Mouse (Mus musculus): ENCODE measurements around the gene Dio3. TPM values are rescaled to one million over a fixed set of nuclear protein-coding genes. Genes with fewer than 3 reads are reported as not detected.

The Dio3 gene
- total RNA-seq (2022) = under 1 TPM in 2 of 4 experiments, not detected in 2; 0.24 to 0.36 TPM

DNA sequence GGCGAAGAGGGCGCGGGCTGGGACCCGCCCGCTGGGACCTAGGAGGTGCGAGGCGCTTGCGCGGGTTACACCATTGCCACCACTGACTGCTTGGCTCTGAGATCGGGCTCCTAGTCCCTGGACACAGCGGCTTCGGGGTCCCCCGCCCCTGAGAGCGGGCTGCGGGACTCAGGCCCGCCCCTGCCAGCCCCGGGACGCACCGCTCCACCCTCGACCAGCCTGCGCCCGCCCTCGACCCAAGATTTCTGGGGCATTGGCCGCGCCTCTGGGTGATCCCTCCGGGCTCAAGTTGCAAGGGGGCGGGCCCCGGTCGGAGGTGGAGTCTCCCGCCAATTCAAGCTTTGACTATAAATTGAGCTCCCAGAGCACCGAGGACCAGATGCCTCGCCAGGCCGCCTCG is at the start of gene Dio3:
Gene Dio3 (plus strand): TSS at position 216 of the 400 bp plus-strand sequence.
- no peak for DNase-seq (ENCODE audit: low spot score in 2 of 2)

DNA sequence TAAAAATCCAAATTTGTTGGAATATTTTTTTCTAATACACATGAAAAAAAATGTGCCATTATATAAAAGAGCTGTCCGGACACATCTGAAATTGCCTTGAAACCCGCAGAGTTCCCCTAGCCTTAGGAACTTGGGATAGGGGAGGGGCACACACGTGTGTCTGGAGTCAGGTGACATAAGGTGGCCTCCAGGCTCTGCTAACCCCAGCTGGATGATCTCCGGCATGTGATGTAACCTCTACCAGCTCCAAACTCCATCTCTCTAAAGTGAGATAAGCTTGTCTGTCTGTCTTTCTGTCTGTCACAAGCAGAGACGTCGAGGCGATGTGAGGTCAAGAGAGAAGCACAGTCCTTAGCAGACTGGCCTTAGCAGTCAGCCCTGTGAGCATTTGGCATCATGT is 48.6 kb upstream of the Dio3 start:
- DNase-seq (ENCODE audit: low spot score in 2 of 2) = no peak

DNA sequence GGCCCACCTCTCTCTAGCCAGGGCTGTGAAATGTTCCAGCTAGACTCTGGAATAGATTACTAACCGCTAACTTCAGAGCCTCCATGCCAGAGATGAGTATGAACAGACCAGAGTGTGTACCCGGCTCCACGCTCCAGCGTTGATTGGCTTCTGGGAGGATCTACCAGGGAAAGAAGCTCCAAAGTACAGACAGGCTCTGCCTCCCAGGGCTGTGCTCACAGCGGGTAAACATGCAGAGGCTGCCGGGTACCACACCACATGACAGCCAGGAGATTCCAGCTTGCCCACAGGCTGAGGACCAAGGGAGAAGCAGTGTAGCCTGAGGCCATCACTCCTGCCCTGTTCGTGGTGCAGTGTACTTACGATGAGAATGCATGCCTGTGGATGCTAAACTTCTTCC is 48.1 kb upstream of the Dio3 start:
- no peak for DNase-seq (ENCODE audit: low spot score in 2 of 2)

DNA sequence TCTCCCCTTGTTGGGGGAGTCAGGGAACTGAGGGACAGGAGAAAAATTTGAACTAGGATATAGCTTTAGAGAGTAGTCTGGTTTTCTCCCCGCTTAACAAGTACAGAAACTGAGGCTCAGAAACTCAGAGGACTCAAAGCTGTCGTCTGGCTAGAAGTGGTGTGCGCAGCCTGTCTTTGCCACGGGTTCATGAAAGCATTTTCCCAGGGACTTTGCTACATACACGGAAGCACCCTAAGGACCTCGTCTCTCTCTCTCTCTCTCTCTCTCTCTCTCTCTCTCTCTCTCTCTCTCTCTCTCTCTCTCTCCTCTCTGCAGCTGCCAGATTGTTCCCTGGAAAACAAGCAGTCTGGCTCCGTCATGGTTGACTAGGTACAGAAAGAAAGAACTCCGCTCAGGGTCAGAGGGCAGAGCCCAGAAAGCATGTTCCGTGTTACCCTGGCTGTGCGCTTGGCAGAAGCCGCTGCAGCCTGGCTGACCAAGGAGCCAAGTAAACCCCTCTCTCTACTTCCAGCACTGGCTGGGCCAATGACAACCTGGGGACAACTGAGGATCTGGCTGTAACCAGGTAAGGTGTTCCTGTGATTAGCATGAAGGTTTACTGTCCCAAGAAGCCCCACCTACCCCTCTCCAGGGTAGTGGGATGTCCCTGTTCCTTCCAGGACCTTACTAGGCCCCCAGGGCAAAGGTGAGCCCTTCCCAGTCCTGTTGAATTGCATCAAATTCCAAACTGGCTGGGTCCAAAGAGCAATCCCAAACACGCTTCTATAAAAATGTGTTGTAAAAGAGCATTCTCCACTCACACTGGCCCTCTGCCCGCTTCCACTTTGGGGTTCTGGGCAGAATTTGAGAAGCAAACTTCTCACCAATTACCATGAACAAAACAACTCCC is 46.9 kb upstream of the Dio3 start:
- DNase-seq (ENCODE audit: low spot score in 2 of 2) = no peak

DNA sequence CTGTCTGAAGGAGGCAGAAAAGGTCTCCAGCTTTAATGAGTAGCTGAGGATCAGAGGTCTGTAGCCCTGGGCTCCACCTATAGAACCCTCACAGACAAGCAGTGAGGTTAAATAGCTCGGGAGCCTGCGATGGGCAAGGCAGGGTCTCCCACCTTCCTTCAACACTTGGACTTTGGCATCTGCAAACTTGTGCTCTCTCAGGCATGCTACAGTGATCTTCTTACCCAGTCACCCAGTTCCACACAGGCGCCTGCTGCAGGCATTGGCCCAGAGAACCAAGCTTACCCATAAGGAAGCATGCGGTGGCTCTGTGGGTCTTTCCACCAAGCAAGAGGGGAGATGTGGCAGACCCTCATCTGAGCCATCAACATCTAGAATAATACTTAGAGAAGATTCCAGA is 43.0 kb upstream of the Dio3 start:
- DNase-seq (ENCODE audit: low spot score in 2 of 2) = no peak

DNA sequence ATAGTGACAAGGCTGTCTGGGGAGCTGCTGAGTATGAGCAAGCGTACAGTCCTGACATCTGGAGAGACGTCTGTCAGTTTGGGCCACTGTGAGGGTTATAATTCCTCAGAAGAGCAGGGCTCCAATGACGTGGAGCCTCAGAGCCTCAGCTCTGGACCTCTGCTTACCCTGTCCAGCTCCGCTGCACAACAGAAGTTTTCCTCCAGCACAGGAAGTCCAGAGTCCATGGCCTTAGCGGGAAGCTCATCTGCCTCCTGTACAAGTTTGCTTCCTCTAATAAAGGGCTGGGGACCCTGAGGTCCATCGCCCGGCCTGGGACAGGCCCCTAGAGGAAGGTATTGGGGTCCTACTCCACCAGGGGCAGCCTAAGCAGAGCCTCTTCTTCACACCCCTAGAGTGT is 41.8 kb upstream of the Dio3 start:
- no peak for DNase-seq (ENCODE audit: low spot score in 2 of 2)

DNA sequence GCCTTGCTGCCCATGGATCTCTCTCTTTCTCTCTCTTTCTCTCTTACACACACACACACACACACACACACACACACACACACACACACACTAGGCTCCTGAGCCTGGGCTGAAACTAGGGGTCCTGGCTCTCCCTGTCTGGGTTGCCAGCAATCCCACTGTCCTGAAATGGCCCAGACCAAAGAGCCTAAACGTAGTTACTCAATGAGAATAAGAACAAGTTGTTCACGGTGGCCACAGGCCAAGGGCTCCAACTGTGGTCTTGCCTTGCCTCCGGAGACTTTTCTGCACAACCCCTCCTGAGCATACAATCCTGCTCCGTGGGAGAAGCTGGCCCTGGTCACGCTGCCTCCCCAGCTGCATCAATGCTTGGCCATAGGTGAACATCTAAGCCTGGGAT is 39.5 kb upstream of the Dio3 start:
- no peak for DNase-seq (ENCODE audit: low spot score in 2 of 2)

DNA sequence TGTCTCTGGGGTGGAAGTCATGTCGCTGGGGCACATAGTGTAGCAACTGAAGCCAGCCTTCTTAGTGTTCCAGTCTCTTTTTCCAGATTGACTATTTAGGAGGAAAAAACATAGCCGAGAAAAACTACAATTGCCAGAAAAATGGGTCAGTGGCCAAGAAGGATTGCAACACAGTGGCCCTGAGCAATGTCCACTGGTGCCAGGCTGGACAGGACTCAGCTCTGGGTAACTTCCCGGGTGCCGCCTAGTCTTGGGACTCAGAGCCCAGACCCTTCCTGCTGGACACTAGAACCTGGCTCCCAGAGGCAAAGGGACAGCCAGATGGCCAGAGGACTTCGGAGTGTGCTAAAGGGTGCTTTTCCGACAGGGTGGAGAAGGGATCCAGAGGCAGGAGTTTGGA is 34.3 kb upstream of the Dio3 start:
- peak in 1 of 2 experiments; percentile 21 for DNase-seq (ENCODE audit: low spot score in 2 of 2)

DNA sequence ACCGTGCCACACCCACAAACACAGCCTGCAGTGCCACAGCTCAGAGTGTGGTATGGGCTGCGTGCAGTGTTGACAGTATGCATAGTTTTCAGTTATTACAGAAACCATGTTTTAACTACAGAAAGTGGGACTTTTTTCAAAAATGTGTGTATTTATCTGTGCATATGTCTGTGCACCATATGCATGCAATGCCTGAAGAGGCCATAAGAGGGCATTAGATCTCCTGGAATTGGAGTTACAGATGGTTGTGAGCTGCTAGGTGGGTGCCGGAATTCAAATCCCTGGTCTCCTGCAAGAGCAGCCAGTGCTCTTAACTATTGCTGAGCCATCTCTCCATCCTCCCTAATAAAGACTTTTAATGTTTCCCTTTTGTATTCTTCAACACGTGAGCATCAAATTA is 33.4 kb upstream of the Dio3 start:
- no peak for DNase-seq (ENCODE audit: low spot score in 2 of 2)

DNA sequence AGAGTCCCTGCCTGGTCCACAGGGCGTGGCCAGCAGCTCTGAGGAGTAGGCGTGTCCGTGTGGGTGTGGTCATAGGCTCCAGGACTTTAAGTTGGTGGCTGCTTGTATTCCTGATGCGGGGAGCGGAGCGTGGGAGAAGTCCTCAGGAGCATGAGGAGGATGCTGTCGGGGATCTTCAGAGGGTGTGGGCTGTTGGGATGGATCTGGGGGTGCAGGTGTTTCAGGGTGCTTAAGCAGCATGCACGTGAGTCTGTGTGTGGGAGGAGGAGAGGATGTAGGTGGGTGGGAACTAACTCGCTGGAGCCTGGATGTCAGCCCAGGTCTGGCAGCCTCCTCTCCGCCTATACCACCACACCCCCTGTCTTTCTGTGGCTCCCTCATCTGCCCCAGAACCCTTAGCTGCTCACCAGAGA is 26.7 kb upstream of the Dio3 start:
- no peak for DNase-seq (ENCODE audit: low spot score in 2 of 2)

DNA sequence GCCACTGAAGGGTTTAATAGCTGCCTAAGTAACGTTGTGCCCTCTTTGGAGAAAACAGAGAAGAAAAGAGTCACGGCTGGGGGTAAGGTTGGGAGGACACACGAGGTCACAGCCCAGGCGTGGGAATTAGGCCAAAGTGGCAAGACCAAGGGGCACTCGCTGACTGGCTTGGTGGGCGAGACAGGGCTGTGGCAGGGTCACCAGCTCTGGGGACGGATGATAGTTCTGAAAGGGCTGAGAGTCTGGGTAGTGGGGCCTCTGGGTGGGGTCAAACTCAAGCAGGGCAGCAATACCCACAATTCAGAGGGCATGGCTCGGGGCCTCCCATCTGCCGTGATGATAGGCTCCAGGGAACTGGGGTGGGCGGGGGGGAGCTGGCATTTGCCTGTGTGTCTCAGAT is 23.1 kb upstream of the Dio3 start:
- DNase-seq (ENCODE audit: low spot score in 2 of 2) = no peak

DNA sequence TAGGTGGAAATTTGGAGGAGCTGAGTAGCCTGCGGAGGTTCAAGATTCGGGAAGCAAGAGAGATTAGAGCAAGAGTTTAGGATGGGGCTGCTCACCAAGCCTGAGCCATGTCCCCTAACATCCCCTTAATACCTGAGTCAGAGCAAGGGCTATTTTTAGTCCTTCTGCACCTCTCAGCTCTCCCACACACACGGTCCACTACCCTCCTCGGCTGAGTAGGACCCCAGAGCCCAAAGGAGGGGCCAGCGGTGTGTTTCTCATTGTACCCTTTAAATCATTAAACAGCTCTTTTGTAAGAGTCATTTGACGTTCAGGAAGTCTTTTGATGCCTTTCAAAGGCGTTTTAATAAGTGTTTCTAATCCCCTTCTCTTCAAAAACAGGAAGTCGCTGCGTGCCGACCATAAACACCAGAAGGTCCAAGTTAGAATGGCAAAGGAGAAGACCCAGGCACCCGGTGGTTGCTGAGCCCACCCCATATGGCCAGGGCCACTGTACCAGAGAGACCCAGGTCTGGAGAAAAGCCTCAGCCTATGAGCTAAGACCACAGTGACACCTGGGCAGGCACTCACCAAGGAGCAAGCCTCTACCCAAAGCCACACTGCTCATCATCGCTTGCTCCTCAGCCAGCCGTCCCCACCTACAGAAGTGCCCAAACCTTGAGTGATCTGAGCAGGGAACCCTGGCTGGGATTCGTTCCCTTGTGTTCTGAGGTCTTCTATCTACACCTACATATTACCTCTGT is 22.2 kb upstream of the Dio3 start:
- no peak for DNase-seq (ENCODE audit: low spot score in 2 of 2)

DNA sequence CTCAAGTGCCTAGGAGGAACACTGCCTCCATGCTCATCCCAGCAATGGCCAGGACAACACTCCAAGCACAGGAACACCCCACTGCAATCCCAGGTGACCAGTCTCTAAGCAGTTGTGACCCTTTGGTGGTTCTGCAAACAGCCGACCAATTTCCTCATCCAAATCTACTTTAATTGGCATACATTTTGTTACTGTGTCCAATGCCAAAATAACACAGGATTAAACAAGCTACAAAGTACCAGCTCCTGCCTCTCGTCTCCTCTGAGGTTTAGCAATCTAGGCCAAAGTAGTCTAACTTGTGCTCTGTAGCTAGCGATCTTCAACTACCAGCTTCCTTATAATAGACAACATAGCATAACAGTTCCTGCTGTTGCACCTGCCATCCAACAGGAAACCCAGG is 10.6 kb upstream of the Dio3 start:
- no peak for DNase-seq (ENCODE audit: low spot score in 2 of 2)

DNA sequence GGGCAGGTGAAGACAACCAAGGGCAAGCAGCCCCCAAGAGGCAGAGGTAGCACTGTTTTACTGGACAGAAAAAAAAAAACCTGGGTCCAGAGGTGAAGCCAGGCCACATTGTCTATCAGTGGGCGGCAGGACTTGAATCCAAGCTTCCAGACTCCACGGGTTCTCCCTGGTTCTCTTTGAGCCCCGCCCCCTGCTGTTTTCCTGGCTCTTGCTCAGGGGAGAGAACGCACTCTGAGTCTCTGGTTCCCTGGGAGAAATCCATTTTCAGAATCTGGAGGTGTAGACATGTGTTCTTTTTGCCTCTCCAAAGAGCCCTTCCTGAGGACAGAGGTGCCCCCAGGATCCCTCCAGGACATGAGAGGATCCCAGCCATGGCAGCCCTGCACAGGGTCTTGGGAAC is 9.2 kb upstream of the Dio3 start:
- DNase-seq (ENCODE audit: low spot score in 2 of 2) = no peak

DNA sequence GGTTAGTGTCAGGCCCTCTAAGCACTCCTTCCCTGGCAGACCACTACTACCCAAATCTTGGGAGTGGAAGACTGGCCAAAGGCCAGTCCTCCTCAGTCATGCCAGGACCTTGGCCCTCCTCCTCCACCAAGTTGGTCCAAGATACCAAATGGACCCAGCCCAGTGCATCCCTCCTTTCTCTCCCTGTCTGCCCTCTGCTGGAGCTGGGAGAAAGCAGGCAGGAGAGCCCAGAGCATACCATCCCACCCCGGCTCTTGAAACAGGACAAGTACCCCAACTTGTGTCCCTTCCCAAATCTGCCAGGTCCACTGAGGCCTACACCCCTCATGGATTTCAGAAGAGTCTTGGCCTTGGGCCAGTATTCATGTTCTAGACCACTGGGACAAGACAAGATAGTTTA is 2.8 kb upstream of the Dio3 start:
- DNase-seq (ENCODE audit: low spot score in 2 of 2) = no peak

DNA sequence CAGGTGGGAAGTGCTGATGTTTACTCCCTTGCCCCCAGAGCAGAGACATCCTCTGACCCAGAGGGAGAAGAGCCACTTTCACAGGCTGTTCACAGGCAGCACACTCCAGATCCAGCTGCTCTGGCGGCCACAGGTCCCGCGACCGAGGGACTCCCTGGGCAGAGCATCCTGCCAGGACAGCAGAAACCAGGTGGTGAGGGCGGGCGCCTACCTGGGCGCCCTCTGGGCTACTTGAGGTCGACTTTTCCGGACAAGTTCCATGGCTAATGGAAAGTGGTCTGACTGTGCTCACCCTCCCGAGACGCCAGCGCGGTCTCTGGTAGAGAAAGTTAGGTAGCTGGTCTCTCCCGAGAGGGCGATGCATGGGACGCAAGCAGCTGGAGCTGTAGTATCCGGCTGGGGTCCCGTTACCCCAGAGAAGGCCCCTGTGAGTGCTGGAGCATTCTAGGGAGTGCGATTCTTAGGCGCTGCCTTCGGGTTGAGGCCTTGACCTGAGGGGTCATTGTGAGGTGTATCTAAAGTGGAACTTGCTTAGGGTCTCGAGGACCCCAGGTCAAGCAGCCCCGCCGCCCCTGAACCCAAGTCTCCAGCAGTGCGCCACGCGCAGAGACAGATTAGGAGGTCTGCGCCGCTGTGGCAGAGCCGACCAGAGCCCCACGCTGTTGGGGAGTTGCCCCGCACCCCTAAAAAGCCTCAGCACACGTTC is 1.5 kb upstream of the Dio3 start:
- DNase-seq (ENCODE audit: low spot score in 2 of 2) = no peak

DNA sequence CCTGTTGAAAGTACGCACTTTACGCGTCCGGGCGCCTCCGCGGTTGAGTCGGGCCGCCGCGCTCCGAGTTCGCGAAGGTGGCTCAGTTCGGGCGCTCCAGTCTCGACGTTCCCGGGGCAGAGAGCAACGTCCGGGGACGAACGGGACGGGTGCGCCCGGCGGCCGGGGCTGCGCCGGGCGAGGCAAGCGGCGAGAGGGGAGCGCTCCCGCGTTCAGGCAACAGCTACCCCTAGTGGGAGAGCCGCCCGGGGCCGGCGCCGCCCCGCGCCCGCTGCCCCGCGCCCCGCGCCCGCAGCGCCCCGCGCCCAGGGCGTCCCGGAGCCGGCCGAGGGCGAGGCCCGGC is 932 bp upstream of the Dio3 start:
- DNase-seq (ENCODE audit: low spot score in 2 of 2) = no peak

DNA sequence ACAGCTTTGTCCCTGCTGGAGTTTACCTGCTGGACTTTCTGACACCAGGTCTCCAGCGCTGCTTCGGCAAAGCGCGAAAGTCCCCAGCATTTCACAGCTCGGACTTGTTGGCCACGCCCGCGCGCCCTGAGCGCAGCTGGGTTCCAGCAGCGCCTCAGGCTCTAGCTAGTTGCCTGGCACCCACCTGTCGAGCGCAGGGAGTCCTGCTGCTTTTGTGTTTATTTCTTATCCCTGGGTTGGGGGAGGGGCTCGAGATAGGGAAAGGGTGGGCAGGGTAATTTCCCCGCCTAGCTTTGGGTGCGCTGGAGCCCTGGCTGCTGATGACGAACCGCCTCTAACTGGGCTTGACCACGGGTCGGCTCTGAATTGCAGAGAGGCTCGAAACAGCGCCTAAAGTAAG is 1.5 kb downstream of the Dio3 start:
- DNase-seq (ENCODE audit: low spot score in 2 of 2) = no peak

DNA sequence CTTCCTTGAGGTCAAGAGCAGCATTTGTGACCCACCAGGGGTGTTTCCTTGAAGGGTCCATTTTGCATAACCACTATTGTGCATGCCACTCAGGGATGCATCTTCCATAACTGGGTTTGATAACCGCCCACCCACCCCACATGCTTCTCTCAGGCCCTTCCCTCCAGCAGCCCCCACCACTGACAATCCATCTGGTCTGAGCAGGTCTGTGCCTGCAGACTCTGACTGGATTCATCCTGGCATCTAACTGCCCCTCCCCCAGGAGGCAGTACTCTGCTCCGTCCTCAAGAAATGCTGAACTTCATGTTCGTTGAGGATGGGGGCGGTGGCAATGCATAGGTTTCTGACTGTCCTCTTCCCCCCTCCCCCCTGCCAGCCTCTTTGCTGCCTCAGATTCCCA is 4.9 kb downstream of the Dio3 start:
- DNase-seq (ENCODE audit: low spot score in 2 of 2) = no peak

DNA sequence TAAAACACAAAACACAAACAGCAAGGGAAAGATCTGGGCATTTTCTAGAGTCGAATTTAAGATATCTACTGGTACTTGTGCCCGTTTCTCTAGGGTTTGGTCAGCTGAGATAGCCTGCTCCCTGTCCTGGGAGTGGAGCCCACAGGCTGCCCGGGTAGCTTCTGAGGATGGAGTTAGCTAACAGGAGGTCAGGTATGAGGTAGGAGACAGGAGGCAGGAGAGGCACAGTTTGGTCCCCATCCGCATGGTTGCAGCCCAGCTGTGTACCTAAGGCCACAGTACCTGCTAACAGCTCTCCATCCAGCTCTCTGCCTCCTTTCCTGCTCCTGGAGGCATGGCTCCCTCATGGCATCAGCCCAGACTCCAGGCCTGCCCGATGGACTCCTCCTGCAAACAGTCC is 13.9 kb downstream of the Dio3 start:
- no peak for DNase-seq (ENCODE audit: low spot score in 2 of 2)

DNA sequence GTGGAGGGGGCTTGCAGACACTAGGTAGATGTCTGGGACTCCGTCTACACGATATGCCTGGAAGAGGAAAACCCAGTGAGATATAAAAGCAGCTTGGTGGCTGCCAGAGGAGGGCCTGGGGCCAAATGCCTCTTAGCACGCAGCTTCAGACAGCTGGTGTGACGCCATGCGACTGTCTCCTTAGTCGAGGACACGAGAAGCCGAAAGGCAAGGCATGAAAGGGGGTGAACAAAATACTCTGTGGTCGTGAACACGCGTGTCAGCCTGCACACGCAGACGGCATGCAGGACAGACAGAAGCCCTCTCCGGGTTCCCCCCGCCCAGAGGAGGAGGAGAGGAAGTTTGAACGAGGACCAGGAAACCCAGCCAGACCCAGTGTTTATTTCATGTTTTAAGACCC is 16.0 kb downstream of the Dio3 start:
- DNase-seq (ENCODE audit: low spot score in 2 of 2) = no peak

DNA sequence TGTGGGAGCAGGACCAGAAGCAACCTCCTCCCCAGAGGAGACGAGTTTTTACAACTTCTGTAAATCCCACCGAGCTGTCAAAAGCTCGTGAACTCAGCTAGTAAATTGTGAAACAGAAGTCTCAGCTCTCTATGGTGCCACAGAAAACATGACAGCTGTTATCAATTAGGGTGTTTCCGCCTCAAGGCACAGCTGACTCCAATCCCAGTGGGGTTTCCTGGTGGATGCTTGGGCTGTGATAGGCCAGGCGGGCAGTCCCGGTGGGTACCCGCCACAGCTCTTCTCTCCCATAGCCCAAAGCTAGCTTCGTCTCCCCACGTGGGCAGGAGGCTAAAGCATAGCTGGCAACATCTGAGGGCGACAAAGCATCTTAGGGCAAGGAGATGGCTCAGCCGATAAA is 19.8 kb downstream of the Dio3 start:
- DNase-seq (ENCODE audit: low spot score in 2 of 2) = no peak

Measured in gastrocnemius, adult 8-10 months (tissue).